27 mouse cellular contexts compared by ENCODE assay signal in genomic region chr1:185929000-185929399, GRCm38 (mm10).
DNase-seq lines count a peak whose midpoint lies in the region; ATAC-seq and TF ChIP-seq lines count a peak whose summit lies in the region.
"Had no signal": no experiment of that assay in that cellular context is flagged by ENCODE, and none has a peak within 500 bp of the region (broad histone marks: within the 10 kb centered on the region; RNA-seq: fewer than 3 reads in every experiment).

No protein-coding gene starts in this region.

- no peaks in the 10 kb centered on the region for H3K4me1 ChIP-seq in midbrain, postnatal 0 days (ENCODE audit: insufficient read depth, low read length)
- H3K4me1 ChIP-seq in midbrain, embryonic 15.5 days = no peaks in the 10 kb centered on the region
- H3K4me1 ChIP-seq in intestine, postnatal 0 days (replicated peaks; ENCODE audit: control insufficient read depth, insufficient read depth, low read length) = no peaks in the 10 kb centered on the region
- H3K4me1 ChIP-seq: embryonic facial prominence, embryonic 12.5 days; embryonic facial prominence, embryonic 15.5 days; forebrain, embryonic 10.5 days; forebrain, embryonic 12.5 days had no signal

- no peaks in the 10 kb centered on the region for H3K9me3 ChIP-seq in midbrain, postnatal 0 days (ENCODE audit: low read length)
- no peaks in the 10 kb centered on the region for H3K9me3 ChIP-seq in midbrain, embryonic 15.5 days
- H3K9me3 ChIP-seq in intestine, postnatal 0 days (ENCODE audit: control insufficient read depth) = no peaks in the 10 kb centered on the region
- H3K9me3 ChIP-seq: embryonic facial prominence, embryonic 15.5 days; forebrain, embryonic 12.5 days had no signal

- TF ChIP-seq POLR2A in brain, embryonic 14.5 days (IDR thresholded peaks at IDR 0.05; ENCODE audit: borderline replicate concordance, extremely low read depth, insufficient read depth, insufficient read length, poor library complexity, severe bottlenecking) = no peak

- no peak for TF ChIP-seq CTCF in midbrain, postnatal 0 days (IDR thresholded peaks at IDR 0.05)
- TF ChIP-seq CTCF in brain, embryonic 14.5 days (IDR thresholded peaks at IDR 0.05; ENCODE audit: borderline replicate concordance, extremely low read depth, insufficient read depth, insufficient read length) = no peak
- no peak for TF ChIP-seq CTCF in intestine, postnatal 0 days (IDR thresholded peaks at IDR 0.05; ENCODE audit: low read depth)

- H3K4me2 ChIP-seq in midbrain, postnatal 0 days (ENCODE audit: low read depth, low read length, poor library complexity, severe bottlenecking) = no peak overlapping the region
- no peak overlapping the region for H3K4me2 ChIP-seq in midbrain, embryonic 15.5 days
- no peak overlapping the region for H3K4me2 ChIP-seq in intestine, postnatal 0 days (replicated peaks; ENCODE audit: low read depth)
- H3K4me2 ChIP-seq: embryonic facial prominence, embryonic 12.5 days; embryonic facial prominence, embryonic 15.5 days; forebrain, embryonic 12.5 days had no signal

- H3K9ac ChIP-seq in midbrain, postnatal 0 days (replicated peaks; ENCODE audit: low read length, poor library complexity, severe bottlenecking) = no peak overlapping the region
- H3K9ac ChIP-seq in midbrain, embryonic 15.5 days = no peak overlapping the region
- H3K9ac ChIP-seq in intestine, postnatal 0 days (ENCODE audit: low read depth, low read length) = no peak overlapping the region
- H3K9ac ChIP-seq: embryonic facial prominence, embryonic 12.5 days; embryonic facial prominence, embryonic 15.5 days; forebrain, embryonic 12.5 days had no signal

- intact Hi-C loops in heart, postnatal 14 days (cut with DNase I) = no loop called here

- ATAC-seq in midbrain, postnatal 0 days (ENCODE audit: low FRiP score) = no peak
- ATAC-seq in midbrain, embryonic 15.5 days (replicated peaks) = no peak
- no peak for ATAC-seq in intestine, postnatal 0 days
- ATAC-seq: activated CD4-positive, CD25-positive, alpha-beta regulatory T cell, adult 4 months; forebrain, embryonic 14.5 days; forebrain, embryonic 16.5 days; Patski had no signal

- no peaks in the 10 kb centered on the region for H3K36me3 ChIP-seq in midbrain, postnatal 0 days (ENCODE audit: insufficient read depth, low read length)
- no peaks in the 10 kb centered on the region for H3K36me3 ChIP-seq in midbrain, embryonic 15.5 days (replicated peaks)
- no peaks in the 10 kb centered on the region for H3K36me3 ChIP-seq in intestine, postnatal 0 days (ENCODE audit: control insufficient read depth, insufficient read depth)
- H3K36me3 ChIP-seq: embryonic facial prominence, embryonic 12.5 days; embryonic facial prominence, embryonic 15.5 days; forebrain, embryonic 10.5 days; forebrain, embryonic 12.5 days; G1E had no signal

- WGBS in midbrain, postnatal 0 days = 3% methylated on average over 2 of the region's 2 CpGs
- 6% methylated on average over 2 of the region's 2 CpGs for WGBS in midbrain, embryonic 15.5 days
- WGBS in intestine, postnatal 0 days = 58% methylated on average over 2 of the region's 2 CpGs

- no peaks in the 10 kb centered on the region for H3K27me3 ChIP-seq in midbrain, postnatal 0 days (ENCODE audit: insufficient read depth, low read length)
- no peaks in the 10 kb centered on the region for H3K27me3 ChIP-seq in midbrain, embryonic 15.5 days (replicated peaks)
- no peaks in the 10 kb centered on the region for H3K27me3 ChIP-seq in intestine, postnatal 0 days (replicated peaks; ENCODE audit: control insufficient read depth, insufficient read depth, low read length)
- H3K27me3 ChIP-seq: embryonic facial prominence, embryonic 12.5 days; embryonic facial prominence, embryonic 15.5 days; forebrain, embryonic 12.5 days; Patski had no signal

- no peak overlapping the region for H3K27ac ChIP-seq in midbrain, postnatal 0 days (ENCODE audit: low read depth, low read length)
- no peak overlapping the region for H3K27ac ChIP-seq in midbrain, embryonic 15.5 days
- H3K27ac ChIP-seq in intestine, postnatal 0 days (ENCODE audit: low read depth, low read length) = no peak overlapping the region
- H3K27ac ChIP-seq: embryonic facial prominence, embryonic 12.5 days; embryonic facial prominence, embryonic 15.5 days; forebrain, embryonic 10.5 days; forebrain, embryonic 12.5 days had no signal

- peak; percentile 9 for DNase-seq in heart, adult 11 months
- DNase-seq in heart, postnatal 14 days = no peak
- peak; percentile 8 for DNase-seq in midbrain, postnatal 0 days (ENCODE audit: low spot score)
- DNase-seq in R1 (ENCODE audit: low read depth, low spot score) = peak; percentile 66
- peak; percentile 42 for DNase-seq in brain, embryonic 14.5 days (ENCODE audit: low read depth)
- DNase-seq in yolk sac, embryonic 10.5 days (ENCODE audit: low spot score) = no peak
- DNase-seq: adrenal gland, adult 8-10 months; adrenal gland, postnatal 14 days; adrenal gland, postnatal 36 days; cerebellum, adult 11 months; cerebellum, adult 18-20 months; cerebellum, adult 8-10 months; cerebellum, adult 9-11 months; cerebellum, postnatal 14 days; embryo, embryonic 11 days had no signal

- no peak overlapping the region for H3K4me3 ChIP-seq in midbrain, postnatal 0 days (ENCODE audit: low read depth, low read length)
- no peak overlapping the region for H3K4me3 ChIP-seq in midbrain, embryonic 15.5 days
- H3K4me3 ChIP-seq in intestine, postnatal 0 days (ENCODE audit: low read depth, low read length) = no peak overlapping the region
- H3K4me3 ChIP-seq: embryonic facial prominence, embryonic 12.5 days; embryonic facial prominence, embryonic 15.5 days; erythroblast, embryonic 14.5 days; forebrain, embryonic 10.5 days; forebrain, embryonic 12.5 days had no signal

Comparison
In these comparisons a context has a peak if more than half of its experiments do, and no peak if none do; other contexts are left out.
1. DNase-seq: peak in heart, adult 11 months (single experiment), midbrain, postnatal 0 days (single experiment), R1 (single experiment) and brain, embryonic 14.5 days (single experiment); none in heart, postnatal 14 days (0 of 2) and yolk sac, embryonic 10.5 days (single experiment).